Mouse (Mus musculus): ENCODE measurements around the gene Defb45.

The Defb45 gene

DNA sequence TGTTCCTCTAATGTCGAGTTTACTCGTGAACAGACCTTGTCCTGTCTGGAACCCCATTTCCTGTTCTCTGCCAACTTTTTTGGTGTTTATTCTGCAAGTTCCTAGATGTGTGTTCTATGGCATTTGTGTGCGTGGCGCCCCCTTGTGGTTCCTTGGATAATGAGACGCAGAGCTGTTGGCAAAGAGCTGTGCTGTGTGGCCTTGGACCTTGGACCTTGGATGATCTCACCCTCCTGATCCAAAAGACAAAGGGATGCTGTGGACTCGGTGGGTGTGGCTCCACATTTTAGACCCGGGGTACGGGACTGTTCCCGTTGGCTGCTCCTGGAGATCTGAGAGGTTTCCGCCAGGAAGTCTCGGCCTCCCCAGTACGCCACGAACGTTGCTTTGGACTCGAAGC is 4.9 kb upstream of the Defb45 start, which contains the start of gene Defb36:
TSS of gene Defb36 (plus strand) at position 271 of the 400 bp plus-strand sequence.
- no peak for DNase-seq

DNA sequence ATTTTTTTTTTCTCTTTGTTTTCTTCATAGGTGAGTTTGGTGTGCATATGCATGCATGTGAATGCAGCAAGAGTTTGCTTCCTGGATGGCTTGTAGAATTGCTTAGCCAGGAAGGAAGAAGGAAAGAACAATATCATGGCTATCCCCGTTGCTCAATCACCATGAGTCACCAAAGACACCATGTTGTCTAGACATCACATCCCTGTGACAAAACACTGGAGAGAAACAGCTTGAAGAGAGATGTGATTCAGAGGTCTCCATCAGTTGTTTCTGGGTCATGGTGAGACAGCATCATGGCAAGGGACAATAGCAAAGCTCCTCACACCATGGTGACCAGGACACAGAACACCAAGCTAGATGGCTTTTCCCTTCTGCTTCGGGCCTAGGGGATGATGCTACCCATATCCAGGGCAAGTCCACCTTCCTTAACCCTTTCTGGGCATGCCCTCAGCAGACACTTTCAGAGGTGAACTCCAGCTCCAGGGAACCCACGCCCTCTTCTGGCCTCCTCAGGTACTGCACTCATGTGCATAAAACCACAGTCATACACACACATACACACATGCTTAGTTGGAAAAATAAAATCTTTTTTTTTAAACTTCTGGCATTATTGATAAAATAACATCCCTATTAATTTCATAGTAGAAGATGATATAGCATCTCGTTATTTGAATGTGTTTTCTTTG is 2.2 kb upstream of the Defb45 start:
- no peak for DNase-seq

DNA sequence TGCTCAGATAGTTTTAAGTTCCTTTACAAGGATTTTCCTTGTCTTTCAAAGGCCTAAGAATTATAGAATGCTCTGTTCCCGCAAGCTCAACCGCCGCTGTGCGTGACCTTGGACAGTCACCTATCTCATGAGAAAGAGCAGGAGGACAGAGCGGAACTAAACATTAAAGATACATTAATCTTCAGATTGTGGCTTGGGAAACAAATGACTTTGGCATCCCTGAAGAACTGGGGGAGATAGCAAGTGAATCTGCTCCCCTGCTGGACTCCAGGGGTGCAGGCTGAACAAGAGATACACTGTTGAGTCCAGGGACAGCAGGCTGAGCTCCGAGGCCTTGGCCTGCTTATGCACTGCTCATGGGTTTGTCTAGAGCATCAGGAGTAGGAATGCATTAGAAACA is 877 bp upstream of the Defb45 start:
- no peak for DNase-seq

DNA sequence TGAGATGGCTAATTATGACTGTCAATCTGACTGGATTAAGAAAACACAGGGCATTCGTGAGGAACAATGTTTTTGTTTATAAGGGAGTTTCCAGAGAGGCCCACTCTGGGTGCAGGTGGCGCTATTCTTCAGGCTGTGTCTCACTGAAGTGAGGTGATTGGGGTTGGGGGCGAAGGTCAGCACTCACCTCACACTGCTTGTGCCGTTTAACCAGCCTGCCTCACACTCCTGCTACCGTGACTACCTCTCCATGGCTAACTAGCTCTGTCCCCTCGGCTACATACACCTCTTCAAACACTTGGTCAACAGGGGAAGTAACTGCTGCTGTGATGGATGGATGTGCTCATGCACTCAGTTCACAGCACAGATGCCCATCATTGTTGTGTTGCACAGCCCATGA is 10.2 kb downstream of the Defb45 start:
- DNase-seq, result no peak

GRCm38 (mm10) chr2:152588450-152588849 is 10.7 kb downstream of the Defb45 start:
- no peak for DNase-seq

GRCm38 (mm10) chr2:152586926-152587560 is 12.2 kb downstream of the Defb45 start:
- no peak for DNase-seq

GRCm38 (mm10) chr2:152580612-152581011 is 18.6 kb downstream of the Defb45 start:
- DNase-seq, result no peak

GRCm38 (mm10) chr2:152580107-152580506 is 19.1 kb downstream of the Defb45 start, which contains the start of gene Defb19:
Gene Defb19, minus strand, starts transcription at chr2:152580312.
- DNase-seq, result no peak

DNA sequence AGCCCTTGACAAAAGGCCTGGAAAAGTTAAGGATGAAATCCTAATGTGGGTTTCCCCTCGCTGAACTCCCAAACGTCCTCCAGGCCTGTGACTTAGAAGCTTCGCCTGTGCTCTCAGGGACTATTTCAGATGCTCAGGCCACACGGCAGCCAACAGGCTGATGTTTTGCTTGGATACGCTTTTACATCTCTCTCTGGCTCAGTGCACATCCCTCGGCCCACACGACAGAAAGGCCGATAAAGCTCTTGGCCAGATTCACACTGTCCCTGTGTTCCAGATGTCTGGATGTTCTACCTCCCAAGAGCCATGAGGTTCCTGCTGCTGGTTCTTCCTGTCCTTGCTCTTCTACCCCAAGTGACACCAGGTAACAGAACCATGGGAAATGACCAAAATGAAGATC is 25.7 kb downstream of the Defb45 start:
- DNase-seq, result no peak

DNA sequence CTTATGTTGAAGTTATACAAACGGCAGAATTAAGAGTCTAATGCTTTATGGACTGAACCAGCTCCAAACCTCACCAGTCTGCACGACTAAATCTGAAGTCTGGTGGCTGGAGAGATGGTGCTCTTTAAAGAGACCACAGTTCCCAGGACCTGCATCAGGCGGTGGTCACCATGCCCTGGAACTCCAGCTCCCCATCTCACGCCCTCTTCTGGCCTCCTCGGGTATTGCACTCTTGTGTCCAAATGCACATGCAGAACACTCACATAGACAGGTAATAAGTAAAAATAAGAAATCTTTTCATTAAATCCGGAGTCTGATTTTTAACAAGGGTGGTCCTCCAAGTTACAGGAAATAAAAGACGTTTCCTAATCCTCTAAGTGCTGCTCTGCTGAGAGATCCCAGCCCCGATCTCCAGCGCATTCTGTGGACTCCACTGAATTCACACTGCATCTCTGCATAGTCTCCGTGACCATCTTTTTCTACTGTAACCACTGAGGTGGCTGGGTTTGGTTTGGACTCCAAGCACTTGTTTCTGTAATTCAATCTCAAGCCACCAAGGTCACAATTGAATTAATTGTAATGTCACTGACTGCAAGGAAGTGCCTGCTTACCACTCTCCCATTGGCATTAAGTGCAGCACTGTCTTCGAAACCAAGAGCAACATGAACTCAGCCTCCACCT is 26.9 kb downstream of the Defb45 start, which contains the start of gene Defb21:
TSS of gene Defb21 (plus strand) at position 631 of the 681 bp plus-strand sequence.
- DNase-seq, result no peak

- DNase-seq, result no peak
Observed at GRCm38 (mm10) chr2:152570313-152570712, 28.9 kb downstream of the Defb45 start.

GRCm38 (mm10) chr2:152569881-152570280 is 29.3 kb downstream of the Defb45 start:
- DNase-seq, result no peak

GRCm38 (mm10) chr2:152569038-152569437 is 30.2 kb downstream of the Defb45 start, which contains the start of gene Gm17416:
Gene Gm17416, plus strand, starts transcription at chr2:152569338.
- DNase-seq, result no peak

GRCm38 (mm10) chr2:152556655-152557054 is 42.5 kb downstream of the Defb45 start:
- DNase-seq, result no peak

- DNase-seq, result peak; percentile 2
Observed at GRCm38 (mm10) chr2:152553774-152554423, 45.3 kb downstream of the Defb45 start.

GRCm38 (mm10) chr2:152548124-152548523 is 51.1 kb downstream of the Defb45 start:
- no peak for DNase-seq

DNA sequence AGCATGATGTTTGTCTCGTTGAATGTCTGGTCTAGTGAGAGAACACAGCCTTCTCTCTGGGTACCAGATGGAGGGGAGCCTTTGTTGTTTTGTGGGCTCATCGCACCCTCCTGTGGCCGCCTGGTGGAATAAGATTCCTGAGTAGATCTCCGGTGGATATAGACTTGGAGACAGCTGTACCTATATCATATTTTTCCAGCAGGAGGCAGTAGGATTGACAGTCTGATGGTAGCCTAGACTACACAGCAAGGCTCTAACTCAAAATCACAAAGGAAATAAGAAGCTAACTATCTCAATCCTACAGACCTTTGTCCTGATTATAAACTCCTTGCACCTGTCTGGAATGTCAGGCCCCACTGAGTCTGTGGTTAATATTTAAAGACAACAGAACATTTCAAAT is 54.5 kb downstream of the Defb45 start:
- peak; percentile 5 for DNase-seq

GRCm38 (mm10) chr2:152543478-152543877 is 55.7 kb downstream of the Defb45 start:
- DNase-seq, result no peak

All from cerebellum, adult 11-12 months (tissue).